Mouse (Mus musculus): ENCODE data around the gene 9230104L09Rik.

9230104L09Rik gene

GRCm38 (mm10) chr2:148864966-148865365, at the start of gene 9230104L09Rik:
Gene 9230104L09Rik (minus strand): TSS chr2:148865038.
- DNase-seq (ENCODE audit: low read depth, low spot score): peak; percentile 66

GRCm38 (mm10) chr2:148902286-148902685, 37.4 kb upstream of the 9230104L09Rik start:
- DNase-seq (ENCODE audit: low read depth, low spot score): peak; percentile 45

GRCm38 (mm10) chr2:148900305-148900704, 35.5 kb upstream of the 9230104L09Rik start:
- DNase-seq (ENCODE audit: low read depth, low spot score): no peak

- DNase-seq (ENCODE audit: low read depth, low spot score): no peak
Measured at GRCm38 (mm10) chr2:148896219-148896618, 31.4 kb upstream of the 9230104L09Rik start.

GRCm38 (mm10) chr2:148893107-148893506, 28.3 kb upstream of the 9230104L09Rik start:
- no peak for DNase-seq (ENCODE audit: low read depth, low spot score)

- no peak for DNase-seq (ENCODE audit: low read depth, low spot score)
Measured at GRCm38 (mm10) chr2:148890021-148890851, 25.4 kb upstream of the 9230104L09Rik start.

- DNase-seq (ENCODE audit: low read depth, low spot score): no peak
Measured at GRCm38 (mm10) chr2:148889331-148890010, 24.6 kb upstream of the 9230104L09Rik start.

GRCm38 (mm10) chr2:148888872-148889271, 24.0 kb upstream of the 9230104L09Rik start:
- no peak for DNase-seq (ENCODE audit: low read depth, low spot score)

- no peak for DNase-seq (ENCODE audit: low read depth, low spot score)
Measured at GRCm38 (mm10) chr2:148884738-148885137, 19.9 kb upstream of the 9230104L09Rik start.

- DNase-seq (ENCODE audit: low read depth, low spot score): peak; percentile 80
Measured at GRCm38 (mm10) chr2:148879199-148879598, 14.4 kb upstream of the 9230104L09Rik start.

- DNase-seq (ENCODE audit: low read depth, low spot score): no peak
Measured at GRCm38 (mm10) chr2:148878641-148879130, 13.8 kb upstream of the 9230104L09Rik start.

GRCm38 (mm10) chr2:148877016-148877770, 12.4 kb upstream of the 9230104L09Rik start:
- DNase-seq (ENCODE audit: low read depth, low spot score): peak; percentile 84

GRCm38 (mm10) chr2:148875335-148875811, 10.5 kb upstream of the 9230104L09Rik start, which contains the start of gene Cst3:
Gene Cst3 (minus strand): TSS chr2:148875692.
- DNase-seq (ENCODE audit: low read depth, low spot score): peak; percentile 96

GRCm38 (mm10) chr2:148874617-148875334, 9.9 kb upstream of the 9230104L09Rik start:
- no peak for DNase-seq (ENCODE audit: low read depth, low spot score)

- no peak for DNase-seq (ENCODE audit: low read depth, low spot score)
Measured at GRCm38 (mm10) chr2:148874224-148874616, 9.4 kb upstream of the 9230104L09Rik start.

- no peak for DNase-seq (ENCODE audit: low read depth, low spot score)
Measured at GRCm38 (mm10) chr2:148872860-148873259, 8.0 kb upstream of the 9230104L09Rik start.

- no peak for DNase-seq (ENCODE audit: low read depth, low spot score)
Measured at GRCm38 (mm10) chr2:148870526-148870925, 5.7 kb upstream of the 9230104L09Rik start.

- no peak for DNase-seq (ENCODE audit: low read depth, low spot score)
Measured at GRCm38 (mm10) chr2:148868959-148869358, 4.1 kb upstream of the 9230104L09Rik start.

GRCm38 (mm10) chr2:148861693-148862092, 3.1 kb downstream of the 9230104L09Rik start:
- peak; percentile 74 for DNase-seq (ENCODE audit: low read depth, low spot score)

GRCm38 (mm10) chr2:148860993-148861392, 3.8 kb downstream of the 9230104L09Rik start:
- no peak for DNase-seq (ENCODE audit: low read depth, low spot score)

GRCm38 (mm10) chr2:148857506-148857905, 7.3 kb downstream of the 9230104L09Rik start:
- DNase-seq (ENCODE audit: low read depth, low spot score): no peak
